Mouse (Mus musculus) kidney, adult 2 months (tissue): ENCODE data around the gene Nemf. TPM values are rescaled to one million over a fixed set of nuclear protein-coding genes. Genes with fewer than 3 reads are reported as not detected.
A peak's percentile ranks its signal among the peaks of the same experiment; 100 is the strongest.

ENCODE experiments used
- DNase-seq: peaks from one replicate; pipeline ENCODE4 v3.0.0; 2021
- H3K27ac ChIP-seq: fragments of 200-500 bp; 2 replicates; pipeline ENCODE4 v1.5.1; 2012; ENCODE audit warnings: low read depth, low read length, control low read depth, inconsistent platforms; ENCODE audit not compliant: insufficient read depth
- H3K27me3 ChIP-seq: fragments of 200-500 bp; replicated peaks from 2 replicates; pipeline ENCODE4 v1.6.1; 2012; ENCODE audit warnings: mild to moderate bottlenecking, moderate library complexity, low read length, inconsistent platforms; ENCODE audit not compliant: control insufficient read depth, insufficient read depth
- H3K36me3 ChIP-seq: fragments of 200-500 bp; 2 replicates; pipeline ENCODE4 v1.6.1; 2012; ENCODE audit warnings: mild to moderate bottlenecking, moderate library complexity, low read length, inconsistent platforms; ENCODE audit not compliant: control insufficient read depth, insufficient read depth
- H3K4me1 ChIP-seq: fragments of 200-500 bp; 2 replicates; pipeline ENCODE4 v1.6.1; 2011; ENCODE audit warnings: low read length; ENCODE audit not compliant: control insufficient read depth, insufficient read depth
- H3K4me3 ChIP-seq: fragments of 200-500 bp; 2 replicates; pipeline ENCODE4 v1.5.1; 2011; ENCODE audit warnings: mild to moderate bottlenecking, low read depth, low read length, control low read depth; ENCODE audit not compliant: insufficient read depth
- CTCF ChIP-seq: fragments of 200-500 bp; conservative IDR thresholded peaks from 2 replicates; pipeline ENCODE4 v1.5.1; 2011; ENCODE audit warnings: low read depth, mild to moderate bottlenecking, control low read depth, low read length, moderate library complexity, mixed read lengths; ENCODE audit not compliant: insufficient read depth, insufficient read length
- POLR2A ChIP-seq: fragments of 200-500 bp; IDR thresholded peaks from one replicate; pipeline ENCODE4 v1.6.1; 2011; ENCODE audit warnings: low read depth, low read length, control low read depth
- WGBS: fragments of 180-500 bp; shearing (Covaris S2); methylation state at CpG from one replicate; pipeline ENCODE4 v1.1.7; 2018; 5-methylcytosine and 5-hydroxymethylcytosine counted together
- polyA plus RNA-seq: library from polyadenylated mRNA; depleted of rRNA; stranded (reverse); fragments of >200 nt; gene quantifications from 2 replicates; pipeline ENCODE4 v1.2.3, GENCODE M21; 2012

Gene Nemf
- polyA plus RNA-seq, 1 experiment = 4.7 TPM

DNA sequence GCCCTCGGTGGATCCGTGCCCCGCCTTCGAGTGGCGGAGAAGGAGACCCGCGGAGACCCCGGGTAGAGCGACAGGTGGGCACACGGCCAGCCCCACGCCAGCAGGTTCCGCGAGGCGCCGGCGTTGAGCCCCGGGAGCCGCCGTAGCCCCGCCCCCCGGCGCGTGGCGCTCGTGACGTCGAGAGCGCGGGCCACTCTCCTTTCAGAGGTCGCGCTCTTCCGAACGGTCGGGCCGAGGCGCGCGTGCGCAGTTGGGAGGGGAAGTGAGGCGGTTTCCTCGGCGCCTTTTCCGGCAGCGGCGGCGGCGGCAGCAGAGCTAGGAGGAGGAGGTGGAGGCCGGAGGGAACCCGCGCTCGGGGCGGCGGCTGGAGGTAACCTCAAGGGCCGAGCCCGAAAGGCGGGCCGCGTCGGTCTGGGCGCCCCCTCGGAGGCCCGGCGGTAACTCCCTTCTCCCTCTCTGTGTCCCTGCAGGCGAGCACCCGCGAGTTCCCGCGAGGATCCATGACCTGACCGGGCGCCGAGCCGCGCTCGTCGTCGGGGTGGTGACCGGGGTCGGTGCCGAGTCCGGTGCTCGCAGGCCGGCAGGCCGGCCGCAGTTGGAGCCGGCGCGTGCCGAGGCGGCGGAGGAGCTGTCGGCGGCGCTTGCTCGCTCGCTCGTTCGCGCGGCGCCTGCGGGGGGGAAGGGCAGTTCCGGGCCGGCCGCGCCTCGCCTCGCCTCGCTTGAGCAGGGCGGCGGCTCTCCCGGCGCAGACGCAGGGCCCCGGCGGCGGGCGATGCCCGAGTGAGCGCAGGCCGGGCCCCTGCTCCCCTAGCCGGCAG lies 15.1 kb upstream of the Nemf start, which contains the start of the genes Arf6 and Gm9887:
Gene Arf6, plus strand, starts transcription at position 297 of the 818 bp plus-strand sequence.
Gene Gm9887, minus strand, starts transcription at position 605 of the 818 bp plus-strand sequence.
- peak within 1 kb of the TSS; percentile 99 for H3K27ac ChIP-seq
- peaks cover 12% of the 10 kb centered on the region; the same call in 1 of the 2 replicates for H3K4me1 ChIP-seq
- WGBS = under 1% methylated on average over 119 of the region's 121 CpGs
- TF ChIP-seq POLR2A (peak; percentile 54), CTCF (no peak)
- no peaks in the 10 kb centered on the region for H3K27me3 ChIP-seq
- peak within 1 kb of the TSS; percentile 99 for H3K4me3 ChIP-seq
- DNase-seq = peak; percentile 98
- no peaks in the 10 kb centered on the region for H3K36me3 ChIP-seq

DNA sequence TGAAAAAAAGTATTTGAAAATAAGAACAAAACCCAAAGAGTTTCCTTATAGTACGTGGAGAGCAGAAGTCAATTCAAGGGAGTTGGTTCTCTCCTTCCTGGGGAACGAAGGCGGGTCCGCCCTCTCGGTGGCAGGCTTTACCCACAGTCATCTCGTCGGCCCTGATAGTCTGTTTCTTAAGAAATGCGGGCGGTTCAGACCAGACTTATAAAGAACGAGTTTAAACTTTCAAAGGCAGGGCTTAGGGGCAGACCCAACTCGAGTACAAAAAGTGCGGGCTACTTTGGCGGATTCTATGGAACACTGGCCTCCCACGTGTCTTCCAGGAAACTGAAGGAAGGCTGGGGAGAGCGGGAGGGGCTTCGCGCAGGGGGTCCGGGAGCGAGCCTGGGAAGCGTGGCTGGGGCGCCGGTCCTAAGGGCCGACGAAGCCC lies 14.5 kb upstream of the Nemf start:
- H3K4me1 ChIP-seq = peaks cover 12% of the 10 kb centered on the region; the same call in 1 of the 2 replicates
- H3K27me3 ChIP-seq = no peaks in the 10 kb centered on the region
- H3K4me3 ChIP-seq = peak overlapping the region; percentile 87
- under 1% methylated on average over 24 of the region's 24 CpGs for WGBS
- peak; percentile 91 for DNase-seq
- H3K27ac ChIP-seq = peak overlapping the region; percentile 99
- TF ChIP-seq POLR2A (no peak), CTCF (peak; percentile 43)
- no peaks in the 10 kb centered on the region for H3K36me3 ChIP-seq

DNA sequence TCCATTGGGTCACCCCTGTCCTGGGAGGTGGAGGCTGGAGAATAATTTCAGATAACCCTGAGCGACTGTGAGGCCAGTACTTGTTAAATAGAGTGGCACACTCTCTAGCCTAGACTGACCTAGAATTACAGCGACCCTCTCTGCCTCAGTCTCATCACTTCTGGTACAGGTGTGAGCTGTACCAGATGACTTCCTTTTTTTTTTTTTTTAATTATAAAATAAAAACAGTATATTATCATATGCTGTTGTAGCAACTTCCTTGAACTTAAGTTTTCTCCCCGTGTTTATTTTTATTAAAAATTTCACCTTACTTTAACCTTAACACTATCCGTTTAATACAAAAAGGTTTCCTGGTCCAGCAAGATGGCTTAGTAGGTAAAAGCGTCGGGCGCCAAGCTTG lies 14.0 kb upstream of the Nemf start:
- no peaks in the 10 kb centered on the region for H3K27me3 ChIP-seq
- WGBS = 9% methylated on average over 7 of the region's 7 CpGs
- H3K27ac ChIP-seq = peak overlapping the region; percentile 99
- TF ChIP-seq CTCF (no peak), POLR2A (no peak)
- H3K4me1 ChIP-seq = peaks cover 9% of the 10 kb centered on the region; the same call in 1 of the 2 replicates
- DNase-seq = no peak
- peak overlapping the region; percentile 87 for H3K4me3 ChIP-seq
- H3K36me3 ChIP-seq = no peaks in the 10 kb centered on the region

DNA sequence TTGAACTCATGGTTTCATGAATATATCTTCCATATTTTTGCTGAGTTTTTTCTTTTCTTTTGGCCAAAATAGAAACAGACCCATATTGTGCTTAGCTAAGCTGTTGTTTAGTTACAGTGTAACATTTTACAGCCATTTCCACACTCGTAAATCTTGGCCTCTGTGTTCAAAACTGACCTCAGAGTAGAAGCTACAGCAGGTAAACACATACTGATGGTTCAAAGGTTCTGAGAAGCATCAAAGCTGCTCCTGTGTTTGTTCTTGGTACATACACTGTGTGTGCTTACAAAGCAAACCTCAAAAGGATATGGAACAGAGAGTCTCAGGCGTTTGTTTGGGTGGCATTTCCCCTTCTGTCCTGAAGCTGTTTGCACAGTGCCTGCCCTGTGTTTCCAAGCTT lies 10.6 kb upstream of the Nemf start:
- H3K36me3 ChIP-seq = no peaks in the 10 kb centered on the region
- peak; percentile 88 for DNase-seq
- H3K4me1 ChIP-seq = peaks cover 9% of the 10 kb centered on the region; the same call in 1 of the 2 replicates
- 21% methylated on average over 2 of the region's 2 CpGs for WGBS
- TF ChIP-seq CTCF (no peak), POLR2A (no peak)
- H3K27me3 ChIP-seq = no peaks in the 10 kb centered on the region
- H3K4me3 ChIP-seq = no peak overlapping the region
- peak overlapping the region; percentile 100 for H3K27ac ChIP-seq

DNA sequence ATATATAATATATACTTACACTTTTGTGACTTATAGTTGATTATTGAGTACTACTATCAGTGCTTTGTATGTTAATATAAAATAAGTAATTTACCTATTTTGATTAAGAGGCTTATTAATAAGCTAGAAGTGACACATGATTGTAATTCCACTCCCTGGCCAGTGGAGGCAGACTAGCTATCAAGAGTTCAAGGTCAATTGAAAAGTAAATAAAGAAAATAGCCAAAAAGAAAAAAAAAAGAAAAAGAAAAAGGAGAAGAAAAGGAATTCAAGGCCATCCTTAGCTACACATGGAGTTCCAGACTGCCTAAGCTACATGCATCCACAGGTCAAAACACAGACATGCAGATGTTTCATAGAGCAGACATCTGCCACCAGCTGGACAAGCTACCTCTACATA lies 9.5 kb upstream of the Nemf start:
- Histone ChIP-seq H3K27ac (peak overlapping the region; percentile 91), H3K4me1 (peaks cover 9% of the 10 kb centered on the region; the same call in 1 of the 2 replicates), H3K4me3 (no peak overlapping the region), H3K27me3 (no peaks in the 10 kb centered on the region), H3K36me3 (no peaks in the 10 kb centered on the region)
- DNase-seq = no peak
- TF ChIP-seq POLR2A = no peak
- TF ChIP-seq CTCF = no peak

DNA sequence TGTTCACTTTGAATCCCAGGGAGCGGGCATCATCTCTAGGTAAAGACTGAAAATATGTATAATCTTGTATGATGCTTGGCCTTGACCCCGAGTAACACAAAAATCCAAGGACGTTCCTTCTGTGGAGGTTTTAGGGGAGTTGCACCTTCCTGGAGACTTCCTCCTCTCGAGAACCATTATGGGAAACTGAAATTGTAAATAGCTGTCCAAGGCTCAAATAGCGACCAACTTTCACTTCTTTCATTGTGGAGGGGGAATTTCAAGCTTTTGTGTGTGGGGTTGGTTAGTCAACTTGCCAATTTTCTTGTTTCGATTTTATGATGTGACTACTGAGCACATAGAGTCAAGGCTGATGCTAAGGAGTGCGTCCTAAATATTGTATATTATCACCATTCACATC lies 8.8 kb upstream of the Nemf start:
- Histone ChIP-seq H3K4me1 (peaks cover 9% of the 10 kb centered on the region; the same call in 1 of the 2 replicates), H3K27me3 (no peaks in the 10 kb centered on the region), H3K36me3 (no peaks in the 10 kb centered on the region), H3K27ac (no peak overlapping the region), H3K4me3 (no peak overlapping the region)
- whole genome bisulfite sequencing = 86% methylated on average over 7 of the region's 7 CpGs
- TF ChIP-seq CTCF = no peak
- TF ChIP-seq POLR2A = no peak
- no peak for DNase-seq
